Mouse (Mus musculus) kidney, adult 18-20 months (tissue): ENCODE results near the gene Map10.
A peak's percentile ranks its signal among the peaks of the same experiment; 100 is the strongest.

ENCODE experiments used
- DNase-seq: peaks from one replicate; pipeline ENCODE4 v3.0.0; 2021

Gene Map10

DNA sequence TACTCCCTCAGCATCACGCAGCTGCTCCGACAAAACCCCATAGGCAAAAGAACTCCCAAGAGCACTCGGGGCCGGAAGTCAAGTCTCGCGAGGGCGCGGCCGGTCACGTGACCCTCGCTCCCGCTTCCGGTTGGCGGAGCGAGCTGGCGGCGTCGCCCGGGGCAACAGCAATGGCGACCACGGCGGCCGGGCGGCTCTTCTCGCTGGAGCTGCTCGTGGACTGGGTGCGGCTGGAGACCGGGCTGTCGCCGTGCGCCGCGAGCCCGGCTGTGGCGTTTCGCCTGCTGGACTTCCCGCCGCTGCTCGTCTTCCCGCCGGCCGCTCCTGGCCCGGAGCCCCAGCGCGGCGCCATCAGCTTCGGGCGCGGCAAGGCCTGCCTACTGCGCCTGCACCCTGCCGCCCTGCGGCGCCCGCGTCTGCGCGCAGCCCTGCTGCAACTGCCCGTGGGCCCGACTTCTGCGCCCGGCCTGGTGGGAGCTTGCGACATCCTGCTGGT is at the start of gene Map10:
TSS of gene Map10 (plus strand) at position 119 of the 496 bp plus-strand sequence.
- peak; percentile 91 for DNase-seq

DNA sequence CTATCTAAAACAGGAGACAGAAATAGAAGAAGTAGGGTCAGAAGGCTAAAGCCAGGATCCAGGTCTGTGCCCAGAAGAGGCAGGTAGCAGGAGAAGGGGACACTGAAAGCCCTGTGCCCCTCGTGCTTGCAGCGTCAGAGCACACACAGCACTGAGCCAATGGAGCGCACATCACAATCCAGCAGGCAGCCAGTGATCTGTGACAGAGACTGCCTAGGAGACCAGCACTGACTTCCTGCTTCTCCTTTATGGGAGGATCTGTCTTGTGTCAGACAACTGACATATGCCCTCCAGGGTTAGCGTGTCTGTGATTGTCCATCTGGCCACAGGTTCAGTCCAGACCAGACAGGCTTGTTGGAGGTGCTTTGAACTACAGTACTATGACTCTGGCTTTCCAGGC is 49.3 kb upstream of the Map10 start:
- DNase-seq, result no peak

DNA sequence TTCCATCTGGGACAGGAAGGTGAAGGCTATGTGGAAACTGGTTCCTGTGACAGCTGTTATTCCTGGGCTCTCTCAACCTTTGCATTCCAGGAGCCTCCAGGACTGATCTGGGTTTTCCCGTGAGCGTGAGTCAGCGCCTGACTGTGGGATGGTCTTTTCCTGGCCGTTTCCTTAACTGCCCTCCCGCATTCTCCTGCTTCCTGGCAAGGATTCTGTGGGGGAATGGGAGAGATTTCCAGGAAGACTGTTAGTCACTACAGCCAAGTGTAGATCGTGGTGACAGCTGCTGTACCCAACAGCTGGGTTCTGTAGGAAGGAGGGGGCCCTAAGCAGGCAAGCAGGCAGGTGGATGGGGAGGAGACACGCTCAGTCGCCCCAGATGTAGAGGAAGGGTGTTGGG is 45.3 kb upstream of the Map10 start:
- DNase-seq, result no peak

DNA sequence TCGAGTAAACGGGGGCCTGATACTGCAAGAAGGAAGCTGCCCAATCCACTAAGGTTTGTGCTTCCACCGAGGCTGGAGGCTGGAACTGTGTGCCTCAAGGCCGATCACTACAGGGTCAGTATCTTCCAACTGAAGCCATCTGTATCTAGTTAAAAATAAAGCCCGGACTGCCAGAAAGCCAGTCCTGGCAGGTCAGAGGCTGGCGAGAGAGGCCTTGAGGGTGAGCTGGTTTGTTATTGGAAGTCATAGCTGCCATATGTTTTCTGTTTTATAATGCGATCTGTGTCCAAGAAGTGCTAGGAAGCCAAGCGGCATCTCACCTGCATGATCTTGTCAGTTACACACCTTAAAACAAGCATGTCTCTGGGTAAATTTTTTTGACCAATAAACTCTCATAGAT is 43.2 kb upstream of the Map10 start:
- no peak for DNase-seq

DNA sequence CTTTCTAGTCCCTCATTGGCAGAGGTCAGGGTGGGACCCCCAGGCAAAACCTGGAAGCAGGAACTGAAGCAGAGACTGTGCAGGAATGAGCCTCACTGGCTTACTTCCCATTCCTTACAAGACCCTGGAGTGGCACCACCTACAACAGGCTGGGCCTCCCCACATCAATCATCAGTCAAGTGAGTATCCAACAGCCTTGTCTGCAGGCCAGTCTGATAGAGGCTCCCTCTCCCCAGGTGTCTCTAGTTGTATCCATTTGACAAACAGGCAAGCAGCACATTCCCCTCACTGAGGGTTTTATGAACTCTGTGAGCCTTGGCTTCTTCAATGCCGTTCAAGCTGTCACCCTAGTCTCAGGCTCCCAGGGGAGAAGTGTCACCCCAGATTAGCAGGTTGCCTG is 40.8 kb upstream of the Map10 start:
- no peak for DNase-seq

DNA sequence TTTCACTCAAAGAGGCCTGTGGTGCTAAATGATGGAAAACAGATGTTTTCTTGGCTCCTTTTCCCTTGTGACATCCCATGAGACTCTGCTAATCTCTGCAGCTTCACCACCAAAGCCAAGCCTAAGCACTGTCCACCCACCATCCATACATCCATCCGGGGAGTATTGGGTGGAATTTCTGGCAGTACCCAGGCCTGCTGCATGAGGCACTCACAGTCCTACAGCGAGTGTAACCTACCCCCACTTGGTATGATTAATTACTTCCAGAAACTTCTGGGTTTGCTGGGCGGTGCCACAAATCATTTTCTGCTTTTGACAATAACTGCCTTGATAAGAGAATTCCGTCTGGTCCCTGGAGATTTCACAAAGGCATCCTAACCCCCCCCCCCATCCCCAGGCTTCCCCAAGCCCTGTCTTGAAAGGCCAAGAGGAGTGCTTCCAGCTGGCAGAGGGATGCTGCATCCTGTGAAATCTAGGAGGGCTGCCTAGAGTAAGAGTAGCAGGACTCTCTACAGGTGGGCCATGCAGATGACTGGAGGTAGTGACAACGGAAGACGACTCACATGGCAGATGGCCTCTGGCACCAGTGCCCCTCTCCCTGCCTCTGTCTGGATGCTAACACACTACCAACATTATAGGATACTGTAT is 31.1 kb upstream of the Map10 start:
- no peak for DNase-seq

- no peak for DNase-seq
These were observed 30.0 kb upstream of the Map10 start for GRCm38 (mm10) chr8:125639631-125640030.

DNA sequence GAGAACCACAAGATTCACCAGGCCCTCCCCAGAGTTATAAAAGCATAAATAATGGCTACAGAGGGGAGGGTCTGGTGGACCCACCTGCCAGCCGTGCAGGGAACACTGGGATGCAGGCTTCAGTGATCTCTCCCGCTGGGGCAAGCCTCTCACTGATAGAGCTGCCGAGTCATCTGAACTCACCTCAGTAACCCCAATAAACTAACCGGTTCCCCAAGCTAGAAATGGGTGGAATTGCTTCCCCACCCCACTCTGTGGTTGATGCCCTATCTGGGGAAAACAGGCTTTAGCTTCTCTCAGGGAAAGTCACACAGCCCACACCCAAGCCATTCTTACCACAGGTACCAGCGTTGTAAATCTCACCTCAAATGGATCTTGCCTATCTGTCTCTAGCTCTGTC is 28.9 kb upstream of the Map10 start:
- DNase-seq, result no peak

- peak; percentile 11 for DNase-seq
These were observed 27.8 kb upstream of the Map10 start for GRCm38 (mm10) chr8:125641808-125642207.

DNA sequence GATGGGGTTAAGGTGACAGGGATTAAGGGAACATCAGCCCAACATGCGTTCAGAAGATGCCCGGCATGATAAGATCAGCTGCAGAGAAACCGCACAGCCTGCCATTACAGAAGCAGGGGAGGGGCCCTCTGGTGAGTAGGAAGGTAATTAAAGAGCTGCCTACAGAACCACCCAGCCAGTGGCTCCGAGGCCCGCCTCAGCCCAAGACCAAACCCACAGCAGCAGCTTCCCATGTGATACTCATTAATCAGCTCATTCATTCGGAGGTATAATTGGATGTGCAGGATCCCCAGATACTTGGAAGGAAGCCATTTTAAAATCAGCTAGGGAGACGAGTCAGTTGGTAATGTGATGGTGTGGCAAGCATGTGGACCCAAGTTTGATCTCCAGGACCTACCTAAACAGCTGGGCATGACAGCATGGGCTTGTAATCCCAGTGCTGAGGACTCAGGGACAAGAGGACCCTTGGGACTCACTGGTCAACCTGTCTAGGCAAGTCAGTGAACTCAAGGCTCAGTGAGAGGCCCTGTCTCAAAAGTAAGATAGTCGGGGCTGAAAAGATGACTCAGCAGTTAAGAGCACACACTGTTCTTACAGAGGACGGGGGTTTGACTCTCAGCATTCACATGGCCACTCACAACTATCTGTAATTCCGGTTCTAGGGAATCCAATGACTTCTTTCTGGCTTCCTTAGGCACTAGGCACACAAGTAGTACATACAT is 23.7 kb upstream of the Map10 start:
- DNase-seq, result no peak

- no peak for DNase-seq
These were observed 20.2 kb upstream of the Map10 start for GRCm38 (mm10) chr8:125649447-125649846.

DNA sequence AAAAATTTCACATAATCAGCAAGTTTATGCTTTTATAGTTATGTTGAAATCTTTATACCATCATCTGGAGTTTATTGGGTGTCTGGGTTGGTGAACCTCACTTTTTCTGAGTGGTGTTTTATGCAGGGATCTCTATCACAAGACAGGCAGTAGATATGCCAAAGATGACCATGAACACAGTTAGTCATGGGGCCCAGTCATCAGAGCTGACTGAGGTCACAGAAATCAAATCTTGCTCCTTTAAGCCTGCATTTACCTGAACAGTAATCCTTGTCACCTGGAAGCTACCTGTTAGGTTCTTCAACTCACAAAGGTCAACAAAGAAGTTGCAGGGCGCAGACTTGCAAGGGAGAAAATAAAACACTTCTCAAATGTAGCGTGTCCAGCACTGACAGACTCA is 14.8 kb upstream of the Map10 start:
- no peak for DNase-seq

DNA sequence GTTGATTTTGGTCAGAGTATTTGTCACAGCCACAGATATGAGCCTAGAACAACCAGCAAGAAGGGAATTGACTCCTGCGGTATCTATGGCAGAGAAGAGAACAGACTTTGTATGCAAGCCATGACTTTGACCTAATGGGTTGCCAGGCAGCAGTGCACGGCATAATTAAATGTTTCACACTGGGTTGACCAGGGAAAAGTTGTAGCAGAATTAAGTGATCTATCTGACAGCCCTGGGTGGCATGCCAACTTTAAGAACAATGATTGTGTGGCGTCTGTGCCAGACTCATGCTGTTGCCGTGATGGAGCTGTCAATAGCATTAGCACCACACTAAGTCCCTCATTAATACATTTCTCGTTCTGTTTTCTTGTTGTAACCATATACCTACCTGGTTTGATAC is 11.1 kb upstream of the Map10 start:
- DNase-seq, result no peak

- no peak for DNase-seq
These were observed 10.7 kb upstream of the Map10 start for GRCm38 (mm10) chr8:125658926-125659325.

GRCm38 (mm10) chr8:125660397-125660796 is 9.2 kb upstream of the Map10 start:
- DNase-seq, result no peak

GRCm38 (mm10) chr8:125661958-125662668 is 7.5 kb upstream of the Map10 start:
- DNase-seq, result no peak

DNA sequence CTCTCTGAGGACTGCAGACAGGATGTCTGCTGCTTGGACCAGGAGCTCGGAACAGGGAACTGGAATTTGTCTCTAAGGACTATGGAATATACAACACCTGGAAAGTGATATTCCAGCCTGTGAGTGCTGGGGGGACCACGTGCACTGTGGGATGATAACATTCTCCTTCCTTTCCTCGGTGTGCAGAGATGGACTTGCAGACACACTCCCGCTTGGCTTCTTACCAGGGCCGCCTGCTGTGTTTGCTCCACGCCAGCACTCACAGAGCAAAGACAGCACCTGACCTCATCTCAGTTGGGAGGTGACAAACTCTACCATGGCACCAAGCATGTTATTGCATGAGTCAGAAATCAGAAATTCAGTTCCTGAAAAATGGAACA is 7.0 kb upstream of the Map10 start:
- DNase-seq, result no peak

DNA sequence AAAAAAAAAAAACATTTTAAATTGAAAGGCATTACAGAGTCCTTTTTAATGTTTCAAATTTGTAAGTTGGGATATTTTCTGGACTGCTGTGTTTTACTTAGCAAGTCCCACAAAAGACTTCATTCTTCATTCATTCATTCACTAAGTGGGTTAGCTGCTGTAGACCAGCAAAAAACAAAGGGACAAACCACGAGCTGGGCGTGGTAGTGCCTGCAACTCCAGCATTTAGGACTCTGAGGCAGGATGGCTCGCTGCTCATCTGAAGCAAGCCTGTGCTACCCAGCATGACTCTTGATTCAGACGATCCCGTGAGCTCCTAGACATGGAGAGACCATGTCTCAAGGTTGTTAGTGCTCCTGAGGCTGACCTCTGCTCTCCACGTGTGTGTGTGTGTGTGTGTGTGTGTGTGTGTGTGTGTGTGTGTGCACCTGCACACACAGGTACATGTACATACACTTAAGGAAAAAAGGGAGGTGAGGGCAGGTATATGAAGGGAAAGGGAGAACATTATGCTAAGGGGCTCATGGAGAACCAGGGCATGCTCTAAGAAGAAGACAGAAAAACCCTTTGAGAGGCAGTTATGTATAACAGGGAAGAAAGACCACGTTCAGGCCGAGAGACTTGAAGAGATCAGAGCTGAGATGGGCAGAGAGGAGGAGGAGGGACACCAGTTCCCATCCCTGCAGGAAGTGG is 4.3 kb upstream of the Map10 start:
- DNase-seq, result no peak

DNA sequence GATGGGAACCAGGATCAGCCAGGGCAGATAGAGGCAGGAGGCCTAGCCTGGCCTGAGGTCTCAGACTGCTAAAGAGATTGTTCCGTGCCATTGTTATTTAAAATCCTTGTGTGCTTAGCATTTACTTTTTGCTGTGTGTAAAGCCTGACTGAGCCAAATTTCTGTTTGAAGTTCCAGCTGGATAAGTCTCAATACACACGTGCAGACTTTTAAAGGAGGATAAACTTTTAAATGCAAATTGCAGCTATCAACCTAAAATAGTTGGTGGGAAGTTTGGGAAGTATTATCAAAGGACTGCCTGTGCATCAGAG is 3.8 kb upstream of the Map10 start:
- no peak for DNase-seq

GRCm38 (mm10) chr8:125666201-125666600 is 3.4 kb upstream of the Map10 start:
- DNase-seq, result no peak

DNA sequence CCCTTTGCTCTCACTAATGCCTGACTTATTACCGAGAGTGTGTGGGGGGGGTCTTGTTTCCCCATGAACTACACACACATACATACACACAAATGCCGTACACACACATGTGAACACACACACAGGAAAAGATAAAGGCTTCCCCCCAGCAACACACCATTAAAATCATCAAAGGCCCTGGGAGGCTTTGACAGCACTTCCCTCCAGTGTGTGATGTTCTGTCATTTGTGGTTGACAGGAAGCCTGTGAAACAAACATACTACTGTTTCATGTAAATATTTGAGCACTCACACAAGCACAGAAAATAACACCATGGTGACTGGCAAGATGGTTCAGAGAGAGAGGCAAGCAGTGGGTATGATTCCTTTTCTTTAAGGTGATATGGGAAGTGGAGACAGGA is 2.4 kb upstream of the Map10 start:
- DNase-seq, result no peak

- no peak for DNase-seq
These were observed 389 bp upstream of the Map10 start for GRCm38 (mm10) chr8:125669159-125669699.

GRCm38 (mm10) chr8:125670420-125670819 is 802 bp downstream of the Map10 start:
- DNase-seq, result no peak
